9 mouse cellular contexts compared by ENCODE assay signal in the genomic region with DNA sequence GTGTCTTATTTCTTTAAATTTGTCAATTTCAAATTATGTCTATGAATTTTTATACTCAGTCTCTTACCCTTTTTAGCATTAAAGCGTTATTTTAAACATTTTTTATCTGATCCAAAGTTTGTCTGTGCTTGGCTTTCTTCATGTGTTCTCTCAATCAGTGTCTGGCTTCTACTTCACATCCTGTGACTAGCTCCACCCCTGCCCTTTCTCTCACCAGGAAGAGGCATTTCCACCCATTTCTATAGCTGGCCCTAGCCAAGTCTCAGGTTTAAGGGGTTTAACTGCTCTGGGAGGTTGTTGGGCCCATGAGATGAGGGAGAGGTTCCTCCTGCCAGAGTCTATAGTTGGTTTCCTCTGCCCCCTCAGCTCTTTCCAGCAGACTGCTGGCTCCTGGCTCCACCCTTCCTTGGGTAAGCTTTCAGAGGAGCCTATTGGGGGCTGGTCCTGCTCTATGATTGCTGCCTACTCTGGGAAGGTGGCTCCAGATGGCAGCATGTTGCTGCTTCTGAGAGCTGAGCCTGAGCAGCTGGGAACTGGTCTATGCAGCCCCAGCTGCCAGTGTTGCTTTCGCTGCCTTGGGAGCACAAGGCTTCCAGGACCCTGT. TPM values are rescaled to one million over a fixed set of nuclear protein-coding genes. Genes with fewer than 3 reads are reported as not detected.
DNase-seq lines count a peak whose midpoint lies in the region; ATAC-seq and TF ChIP-seq lines count a peak whose summit lies in the region.
"Had no signal": no experiment of that assay in that cellular context is flagged by ENCODE, and none has a peak within 500 bp of the region (broad histone marks: within the 10 kb centered on the region; RNA-seq: fewer than 3 reads in every experiment).

No protein-coding gene starts in this region.

- no peak for ATAC-seq in intestine, postnatal 0 days
- peak; percentile 70 for ATAC-seq in liver, embryonic 12.5 days
- ATAC-seq in midbrain, postnatal 0 days (ENCODE audit: low FRiP score), result no peak

- no peaks in the 10 kb centered on the region for H3K27me3 ChIP-seq in heart, adult 2 months (ENCODE audit: control insufficient read depth, insufficient read depth, low read length)
- H3K27me3 ChIP-seq in intestine, postnatal 0 days (replicated peaks; ENCODE audit: control insufficient read depth, insufficient read depth, low read length), result no peaks in the 10 kb centered on the region
- no peaks in the 10 kb centered on the region for H3K27me3 ChIP-seq in liver, embryonic 12.5 days (replicated peaks)
- no peaks in the 10 kb centered on the region for H3K27me3 ChIP-seq in midbrain, postnatal 0 days (ENCODE audit: insufficient read depth, low read length)

- no peak overlapping the region for H3K4me3 ChIP-seq in brown adipose tissue, adult 24 weeks (ENCODE audit: insufficient read depth, low read depth, low read length)
- no peak overlapping the region for H3K4me3 ChIP-seq in heart, adult 2 months
- H3K4me3 ChIP-seq in intestine, postnatal 0 days (ENCODE audit: low read depth, low read length), result no peak overlapping the region
- no peak overlapping the region for H3K4me3 ChIP-seq in liver, embryonic 12.5 days
- no peak overlapping the region for H3K4me3 ChIP-seq in midbrain, postnatal 0 days (ENCODE audit: low read depth, low read length)

- peak; percentile 22 for DNase-seq in adrenal gland, postnatal 10 days
- DNase-seq in adrenal gland, postnatal 14 days, result no peak
- DNase-seq in heart, adult 2 months, result peak; percentile 40 to 41
- DNase-seq in midbrain, postnatal 0 days (ENCODE audit: low spot score), result peak; percentile 80
- DNase-seq in spleen, adult 12 weeks (ENCODE audit: low spot score), result no peak

- WGBS in heart, adult 2 months, result 36% methylated on average over 2 of the region's 2 CpGs
- WGBS in intestine, postnatal 0 days, result 75% methylated on average over 2 of the region's 2 CpGs
- WGBS in liver, embryonic 12.5 days (ENCODE audit: insufficient replicate concordance), result 55% methylated on average over 2 of the region's 2 CpGs
- WGBS in midbrain, postnatal 0 days, result 86% methylated on average over 2 of the region's 2 CpGs

- peaks cover 10% of the 10 kb centered on the region for H3K4me1 ChIP-seq in brown adipose tissue, adult 24 weeks (ENCODE audit: control insufficient read depth, insufficient read depth, insufficient read length, low read length)
- H3K4me1 ChIP-seq in heart, adult 2 months (ENCODE audit: control insufficient read depth, insufficient read depth, low read length), result peaks cover 10% of the 10 kb centered on the region
- H3K4me1 ChIP-seq in intestine, postnatal 0 days (replicated peaks; ENCODE audit: control insufficient read depth, insufficient read depth, low read length), result no peaks in the 10 kb centered on the region
- peaks cover 25% of the 10 kb centered on the region for H3K4me1 ChIP-seq in liver, embryonic 12.5 days
- H3K4me1 ChIP-seq in midbrain, postnatal 0 days (ENCODE audit: insufficient read depth, low read length), result no peaks in the 10 kb centered on the region

- no peak for TF ChIP-seq CTCF in heart, adult 2 months (IDR thresholded peaks at IDR 0.05)
- TF ChIP-seq CTCF in intestine, postnatal 0 days (IDR thresholded peaks at IDR 0.05; ENCODE audit: low read depth), result no peak
- TF ChIP-seq CTCF in midbrain, postnatal 0 days (IDR thresholded peaks at IDR 0.05), result no peak

- peak overlapping the region; percentile 26 for H3K27ac ChIP-seq in brown adipose tissue, adult 24 weeks (replicated peaks; ENCODE audit: low read depth, low read length)
- peak overlapping the region; percentile 46; the same call in 1 of the 2 replicates for H3K27ac ChIP-seq in heart, adult 2 months
- H3K27ac ChIP-seq in intestine, postnatal 0 days (ENCODE audit: low read depth, low read length), result no peak overlapping the region
- peak overlapping the region; percentile 20; the same call in 1 of the 2 replicates for H3K27ac ChIP-seq in liver, embryonic 12.5 days
- H3K27ac ChIP-seq in midbrain, postnatal 0 days (ENCODE audit: low read depth, low read length), result 0 out of 2 replicates have a peak overlapping the region, but pooled peaks have one; percentile 18

- H3K9ac ChIP-seq in heart, adult 2 months (ENCODE audit: low read depth, low read length), result no peak overlapping the region
- 0 out of 2 replicates have a peak overlapping the region, but pooled peaks have one; percentile 7 for H3K9ac ChIP-seq in intestine, postnatal 0 days (ENCODE audit: low read depth, low read length)
- H3K9ac ChIP-seq in liver, embryonic 12.5 days, result 0 out of 2 replicates have a peak overlapping the region, but pooled peaks have one; percentile 2
- H3K9ac ChIP-seq in midbrain, postnatal 0 days (replicated peaks; ENCODE audit: low read length, poor library complexity, severe bottlenecking), result no peak overlapping the region

- H3K4me2 ChIP-seq in intestine, postnatal 0 days (replicated peaks; ENCODE audit: low read depth), result no peak overlapping the region; the same call in 1 of the 2 replicates
- peak overlapping the region; percentile 27 for H3K4me2 ChIP-seq in liver, embryonic 12.5 days
- H3K4me2 ChIP-seq in midbrain, postnatal 0 days (ENCODE audit: low read depth, low read length, poor library complexity, severe bottlenecking), result no peak overlapping the region

- H3K36me3 ChIP-seq in heart, adult 2 months (ENCODE audit: control insufficient read depth, insufficient read depth, low read length), result peaks cover 32% of the 10 kb centered on the region
- no peaks in the 10 kb centered on the region; the same call in 1 of the 2 replicates for H3K36me3 ChIP-seq in intestine, postnatal 0 days (ENCODE audit: control insufficient read depth, insufficient read depth)
- peaks cover 22% of the 10 kb centered on the region for H3K36me3 ChIP-seq in liver, embryonic 12.5 days
- H3K36me3 ChIP-seq in midbrain, postnatal 0 days (ENCODE audit: insufficient read depth, low read length), result no peaks in the 10 kb centered on the region

- H3K9me3 ChIP-seq in intestine, postnatal 0 days (ENCODE audit: control insufficient read depth), result no peaks in the 10 kb centered on the region
- H3K9me3 ChIP-seq in liver, embryonic 12.5 days (replicated peaks), result no peaks in the 10 kb centered on the region
- no peaks in the 10 kb centered on the region for H3K9me3 ChIP-seq in midbrain, postnatal 0 days (ENCODE audit: low read length)

- TF ChIP-seq POLR2A in heart, adult 2 months (IDR thresholded peaks at IDR 0.05; ENCODE audit: insufficient read depth, low read depth, low read length), result no peak

- H3K79me2 ChIP-seq in heart, adult 2 months (replicated peaks; ENCODE audit: control insufficient read depth, insufficient read depth, low read length), result peaks cover 10% of the 10 kb centered on the region

- intact Hi-C loops in heart, adult 2 months (cut with DNase I), result loop anchor here (2.0 kb wide), 1 partner anchor 17 kb away; the partner anchor contains the start of gene Dnajc5

- no peak for TF ChIP-seq EP300 in heart, adult 2 months (IDR thresholded peaks at IDR 0.05; ENCODE audit: insufficient read depth, low read depth, low read length)

RNA-seq across cellular contexts. Expression of gene Dnajc5, which starts 17.3 kb away (rescaled TPM):
- 10 to 100 TPM; 89.0 to 91.5 TPM for total RNA-seq in adrenal gland, postnatal 10 days (2021)
- total RNA-seq in adrenal gland, postnatal 14 days (2021), result 77.3 and 89.9 TPM in 2 replicates
- polyA plus RNA-seq in brown adipose tissue, adult 24 weeks (2012; ENCODE audit: insufficient read depth, insufficient read length, missing spikeins), result 30.8 and 38.6 TPM in 2 replicates
- 10 to 100 TPM; 62.3 to 71.5 TPM for total RNA-seq in heart, adult 2 months (2021)
- polyA plus RNA-seq in heart, adult 2 months (2012; rRNA removed), result 43.4 and 68.9 TPM in 2 replicates
- 60.4 and 62.9 TPM in 2 replicates for polyA plus RNA-seq in intestine, postnatal 0 days (2015; fragmentation: Nextera tagmentation; extraction: Ambion mirVana)
- polyA plus RNA-seq in liver, embryonic 12.5 days (2016; fragmentation: Nextera tagmentation; extraction: Ambion mirVana), result 43.6 and 45.0 TPM in 2 replicates
- 416 and 487 TPM in 2 replicates for total RNA-seq in midbrain, postnatal 0 days (2014; rRNA removed)
- 303 and 316 TPM in 2 replicates for polyA plus RNA-seq in midbrain, postnatal 0 days (2015; fragmentation: Nextera tagmentation; extraction: Ambion mirVana)

RNA-seq across cellular contexts. Expression of gene Tpd52l2, which starts 40.6 kb away (rescaled TPM):
- total RNA-seq in adrenal gland, postnatal 10 days (2021), result 100 to 1,000 TPM in 1 of 2 experiments, 10 to 100 TPM in 1; 95.5 to 108 TPM
- total RNA-seq in adrenal gland, postnatal 14 days (2021), result 109 and 114 TPM in 2 replicates
- polyA plus RNA-seq in brown adipose tissue, adult 24 weeks (2012; ENCODE audit: insufficient read depth, insufficient read length, missing spikeins), result 88.5 and 109 TPM in 2 replicates
- 10 to 100 TPM; 56.8 to 58.7 TPM for total RNA-seq in heart, adult 2 months (2021)
- polyA plus RNA-seq in heart, adult 2 months (2012; rRNA removed), result 61.1 and 93.6 TPM in 2 replicates
- polyA plus RNA-seq in intestine, postnatal 0 days (2015; fragmentation: Nextera tagmentation; extraction: Ambion mirVana), result 83.7 and 88.2 TPM in 2 replicates
- polyA plus RNA-seq in liver, embryonic 12.5 days (2016; fragmentation: Nextera tagmentation; extraction: Ambion mirVana), result 93.4 and 95.8 TPM in 2 replicates
- 69.5 and 85.6 TPM in 2 replicates for total RNA-seq in midbrain, postnatal 0 days (2014; rRNA removed)
- polyA plus RNA-seq in midbrain, postnatal 0 days (2015; fragmentation: Nextera tagmentation; extraction: Ambion mirVana), result 112 and 116 TPM in 2 replicates

RNA-seq across cellular contexts. Expression of gene Abhd16b, which starts 44.5 kb away (rescaled TPM):
- total RNA-seq in adrenal gland, postnatal 10 days (2021), result not detected
- not detected in 2 replicates for total RNA-seq in adrenal gland, postnatal 14 days (2021)
- not detected in 2 replicates for polyA plus RNA-seq in brown adipose tissue, adult 24 weeks (2012; ENCODE audit: insufficient read depth, insufficient read length, missing spikeins)
- total RNA-seq in heart, adult 2 months (2021), result not detected
- polyA plus RNA-seq in heart, adult 2 months (2012; rRNA removed), result not detected in 2 replicates
- 0.07 TPM in 1 of 2 replicates, not detected in the other for polyA plus RNA-seq in intestine, postnatal 0 days (2015; fragmentation: Nextera tagmentation; extraction: Ambion mirVana)
- 0.12 TPM in 1 of 2 replicates, not detected in the other for polyA plus RNA-seq in liver, embryonic 12.5 days (2016; fragmentation: Nextera tagmentation; extraction: Ambion mirVana)
- not detected in 2 replicates for total RNA-seq in midbrain, postnatal 0 days (2014; rRNA removed)
- polyA plus RNA-seq in midbrain, postnatal 0 days (2015; fragmentation: Nextera tagmentation; extraction: Ambion mirVana), result not detected in 2 replicates
- total RNA-seq: gastrocnemius, postnatal 4 days had no signal

RNA-seq across cellular contexts. Expression of gene Uckl1, which starts 47.1 kb away (rescaled TPM):
- 10 to 100 TPM; 55.1 to 86.5 TPM for total RNA-seq in adrenal gland, postnatal 10 days (2021)
- 68.8 and 77.5 TPM in 2 replicates for total RNA-seq in adrenal gland, postnatal 14 days (2021)
- polyA plus RNA-seq in brown adipose tissue, adult 24 weeks (2012; ENCODE audit: insufficient read depth, insufficient read length, missing spikeins), result 26.8 and 26.9 TPM in 2 replicates
- 10 to 100 TPM; 31.3 to 32.5 TPM for total RNA-seq in heart, adult 2 months (2021)
- polyA plus RNA-seq in heart, adult 2 months (2012; rRNA removed), result 115 and 156 TPM in 2 replicates
- polyA plus RNA-seq in intestine, postnatal 0 days (2015; fragmentation: Nextera tagmentation; extraction: Ambion mirVana), result 49.4 and 60.2 TPM in 2 replicates
- polyA plus RNA-seq in liver, embryonic 12.5 days (2016; fragmentation: Nextera tagmentation; extraction: Ambion mirVana), result 30.7 and 32.7 TPM in 2 replicates
- total RNA-seq in midbrain, postnatal 0 days (2014; rRNA removed), result 49.8 and 63.9 TPM in 2 replicates
- 45.2 and 52.7 TPM in 2 replicates for polyA plus RNA-seq in midbrain, postnatal 0 days (2015; fragmentation: Nextera tagmentation; extraction: Ambion mirVana)

RNA-seq across cellular contexts. Expression of gene Prpf6, which starts 54.1 kb away (rescaled TPM):
- 10 to 100 TPM; 51.4 to 58.3 TPM for total RNA-seq in adrenal gland, postnatal 10 days (2021)
- 59.4 and 60.0 TPM in 2 replicates for total RNA-seq in adrenal gland, postnatal 14 days (2021)
- polyA plus RNA-seq in brown adipose tissue, adult 24 weeks (2012; ENCODE audit: insufficient read depth, insufficient read length, missing spikeins), result 23.2 and 23.7 TPM in 2 replicates
- 10 to 100 TPM; 35.3 to 38.6 TPM for total RNA-seq in heart, adult 2 months (2021)
- 13.8 and 19.1 TPM in 2 replicates for polyA plus RNA-seq in heart, adult 2 months (2012; rRNA removed)
- polyA plus RNA-seq in intestine, postnatal 0 days (2015; fragmentation: Nextera tagmentation; extraction: Ambion mirVana), result 30.6 and 33.9 TPM in 2 replicates
- 45.6 and 48.2 TPM in 2 replicates for polyA plus RNA-seq in liver, embryonic 12.5 days (2016; fragmentation: Nextera tagmentation; extraction: Ambion mirVana)
- 34.4 and 39.3 TPM in 2 replicates for total RNA-seq in midbrain, postnatal 0 days (2014; rRNA removed)
- 40.5 and 40.6 TPM in 2 replicates for polyA plus RNA-seq in midbrain, postnatal 0 days (2015; fragmentation: Nextera tagmentation; extraction: Ambion mirVana)

Comparison
In these comparisons a context has a peak if more than half of its experiments do, and no peak if none do; other contexts are left out.
1. DNase-seq: peak in adrenal gland, postnatal 10 days (single experiment), heart, adult 2 months (2 of 2) and midbrain, postnatal 0 days (single experiment); none in adrenal gland, postnatal 14 days (single experiment) and spleen, adult 12 weeks (single experiment).
2. H3K9ac ChIP-seq: peak in intestine, postnatal 0 days (single experiment) and liver, embryonic 12.5 days (single experiment); none in heart, adult 2 months (single experiment) and midbrain, postnatal 0 days (single experiment).